Mouse (Mus musculus): ENCODE results near the gene Zfp628. TPM values are rescaled to one million over a fixed set of nuclear protein-coding genes. Genes with fewer than 3 reads are reported as not detected.

The Zfp628 gene
- total and polyA plus RNA-seq, 3 experiments: 2.5 to 17.6 TPM; not detected in 1

DNA sequence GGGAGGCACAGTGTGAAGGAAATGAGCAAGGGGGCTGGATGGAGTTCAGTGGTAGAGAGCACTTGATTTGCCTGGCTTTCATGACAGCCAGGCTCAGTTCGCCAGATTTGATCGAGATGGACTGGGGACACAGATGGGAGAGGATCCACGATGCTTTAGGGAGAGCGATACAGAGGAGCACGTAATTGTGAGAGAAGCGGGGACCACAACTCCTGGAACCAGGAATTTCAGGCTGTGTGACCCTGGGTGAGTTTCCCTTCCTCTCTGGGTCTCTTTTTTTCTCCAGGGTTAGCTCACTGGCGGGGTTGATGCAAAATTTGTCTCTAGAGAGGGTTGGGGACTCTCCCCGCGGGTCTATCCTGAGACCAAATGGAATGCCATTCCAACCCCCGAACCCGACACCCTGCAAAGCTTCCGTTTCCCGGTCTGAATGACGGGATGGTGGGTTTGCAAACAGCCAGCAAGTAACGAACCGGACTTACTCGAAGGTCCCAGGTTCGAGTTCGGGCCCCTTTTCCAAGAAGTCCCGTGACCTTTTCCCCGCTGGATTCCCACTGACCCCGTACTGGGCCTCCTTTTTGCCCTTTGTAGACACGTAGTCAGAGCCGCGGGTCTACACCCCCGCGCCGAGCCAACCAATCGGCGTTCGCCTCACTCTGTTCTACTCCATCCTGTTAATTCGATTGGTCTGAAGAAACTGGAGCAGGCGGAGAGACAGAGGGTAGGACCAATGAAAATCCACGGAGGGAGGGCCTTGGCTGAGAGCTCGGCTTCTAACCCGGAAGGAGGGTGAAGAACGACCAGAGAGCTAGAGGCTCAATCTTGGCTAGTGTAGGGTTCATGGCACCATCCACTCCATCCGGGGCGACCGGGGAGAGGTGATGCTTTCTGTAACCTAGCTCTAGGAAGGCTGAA is 49.2 kb upstream of the Zfp628 start (continued):
- TF ChIP-seq MEF2A (IDR thresholded peaks at IDR 0.05; ENCODE audit: extremely low read depth, insufficient replicate concordance, low read depth, low read length, poor library complexity, severe bottlenecking): no peak
- TF ChIP-seq USF1 (IDR thresholded peaks at IDR 0.05; ENCODE audit: low read depth, low read length): peak; percentile 57
- TF ChIP-seq USF2 (IDR thresholded peaks at IDR 0.05; ENCODE audit: borderline replicate concordance in 1 of 2, insufficient read depth in 1 of 2, low read depth in 1 of 2, low read length in 2 of 2): no peak
- peak; percentile 78 for TF ChIP-seq HCFC1 (IDR thresholded peaks at IDR 0.05; ENCODE audit: low read depth, low read length)
- peak; percentile 87 for TF ChIP-seq CHD2 (IDR thresholded peaks at IDR 0.05; ENCODE audit: low read length)
- no peak for TF ChIP-seq EP300 (IDR thresholded peaks at IDR 0.05; ENCODE audit: low read depth in 1 of 2, low read length in 2 of 2)
- no peak for TF ChIP-seq E2F4 (IDR thresholded peaks at IDR 0.05; ENCODE audit: borderline replicate concordance, low read depth, low read length)
- TF ChIP-seq MAX (IDR thresholded peaks at IDR 0.05; ENCODE audit: low read length): no peak
- TF ChIP-seq POLR2A (IDR thresholded peaks at IDR 0.05; ENCODE audit: control insufficient read depth in 1 of 2, insufficient read depth in 1 of 2, low read depth in 1 of 2, low read length in 2 of 2, poor library complexity in 1 of 2): peak; percentile 48 to 91; a peak in 3 of 4 replicates
- TF ChIP-seq UBTF (IDR thresholded peaks at IDR 0.05; ENCODE audit: borderline replicate concordance, insufficient read depth, low read depth, low read length): no peak
- no peak for TF ChIP-seq SMC3 (IDR thresholded peaks at IDR 0.05; ENCODE audit: low read depth, low read length)
- no peak for TF ChIP-seq MAZ (IDR thresholded peaks at IDR 0.05; ENCODE audit: low read depth, low read length)
- no peak; the same call in 1 of the 2 replicates for TF ChIP-seq ETS1 (IDR thresholded peaks at IDR 0.05; ENCODE audit: low read depth, low read length)
- TF ChIP-seq POLR2AphosphoS2 (IDR thresholded peaks at IDR 0.05; ENCODE audit: low read length): peak; percentile 84; the same call in 1 of the 2 replicates
- no peak for TF ChIP-seq POLR2AphosphoS5 (IDR thresholded peaks at IDR 0.05; ENCODE audit: borderline replicate concordance, low read depth, low read length)
- no peak for TF ChIP-seq ZKSCAN1 (IDR thresholded peaks at IDR 0.05; ENCODE audit: low read depth, low read length)
- peak; percentile 48; the same call in 1 of the 2 replicates for TF ChIP-seq KAT2A (conservative IDR thresholded peaks at IDR 0.05; ENCODE audit: low read depth, low read length)
- TF ChIP-seq ELF1 (IDR thresholded peaks at IDR 0.05; ENCODE audit: low read depth, low read length): peak; percentile 97
- peak; percentile 89; the same call in 1 of the 2 replicates for TF ChIP-seq TBP (IDR thresholded peaks at IDR 0.05; ENCODE audit: low read depth, low read length)
- TF ChIP-seq GABPA (IDR thresholded peaks at IDR 0.05; ENCODE audit: low read depth, low read length): no peak
- TF ChIP-seq TCF12 (IDR thresholded peaks at IDR 0.05; ENCODE audit: low read depth, low read length): peak; percentile 44; the same call in 1 of the 2 replicates
- TF ChIP-seq SIN3A (IDR thresholded peaks at IDR 0.05; ENCODE audit: low read length): peak; percentile 88
- TF ChIP-seq MYC (IDR thresholded peaks at IDR 0.05; ENCODE audit: low read depth, low read length): no peak
- peak; percentile 88 for TF ChIP-seq ZMIZ1 (IDR thresholded peaks at IDR 0.05; ENCODE audit: low read depth, low read length)

Measured in MEL (cell line).